Mouse (Mus musculus) bone marrow macrophage, adult 2 months (primary cell): ENCODE results near the gene Cope.

ENCODE experiments used
- CTCF ChIP-seq: IDR thresholded peaks from 2 replicates; pipeline ENCODE4 v1.5.1; 2012; ENCODE audit warnings: low read depth, mild to moderate bottlenecking, low read length, moderate library complexity
- POLR2A ChIP-seq: IDR thresholded peaks from 2 replicates; pipeline ENCODE4 v1.6.1; 2012; ENCODE audit warnings: mild to moderate bottlenecking, low read depth, low read length, borderline replicate concordance

DNA sequence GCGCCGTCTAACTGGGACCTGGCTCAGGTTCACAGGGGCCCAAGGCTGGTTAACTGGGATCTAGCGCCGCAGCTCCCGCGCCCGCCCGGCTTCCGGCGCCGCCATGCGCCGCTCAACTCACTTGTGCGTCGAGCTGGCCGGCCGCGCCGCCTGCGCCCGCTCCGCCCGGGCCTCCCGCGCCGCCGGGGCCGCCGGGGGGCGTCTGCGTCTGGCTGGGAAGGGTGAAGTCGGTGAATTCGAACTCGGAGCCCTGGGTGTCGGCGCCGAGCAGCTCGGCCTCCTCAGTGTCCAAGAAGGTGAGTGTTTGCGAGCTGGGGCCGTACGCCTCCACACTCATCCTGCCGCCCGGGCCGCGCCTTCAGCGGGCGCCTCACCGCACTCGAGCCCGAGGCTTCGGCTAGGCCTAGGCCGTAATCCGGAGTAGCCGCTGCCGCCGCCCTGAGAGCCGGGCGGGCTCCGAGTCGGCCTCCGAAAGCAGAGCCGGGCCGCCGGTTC lies 50.4 kb downstream of the Cope start:
- no peak for TF ChIP-seq CTCF
- no peak for TF ChIP-seq POLR2A
